Mouse (Mus musculus): ENCODE results near the gene Lin7a. TPM values are rescaled to one million over a fixed set of nuclear protein-coding genes. Genes with fewer than 3 reads are reported as not detected.

Gene Lin7a
- polyA plus RNA-seq, 1 experiment from 2014 or later = 37.0 TPM

DNA sequence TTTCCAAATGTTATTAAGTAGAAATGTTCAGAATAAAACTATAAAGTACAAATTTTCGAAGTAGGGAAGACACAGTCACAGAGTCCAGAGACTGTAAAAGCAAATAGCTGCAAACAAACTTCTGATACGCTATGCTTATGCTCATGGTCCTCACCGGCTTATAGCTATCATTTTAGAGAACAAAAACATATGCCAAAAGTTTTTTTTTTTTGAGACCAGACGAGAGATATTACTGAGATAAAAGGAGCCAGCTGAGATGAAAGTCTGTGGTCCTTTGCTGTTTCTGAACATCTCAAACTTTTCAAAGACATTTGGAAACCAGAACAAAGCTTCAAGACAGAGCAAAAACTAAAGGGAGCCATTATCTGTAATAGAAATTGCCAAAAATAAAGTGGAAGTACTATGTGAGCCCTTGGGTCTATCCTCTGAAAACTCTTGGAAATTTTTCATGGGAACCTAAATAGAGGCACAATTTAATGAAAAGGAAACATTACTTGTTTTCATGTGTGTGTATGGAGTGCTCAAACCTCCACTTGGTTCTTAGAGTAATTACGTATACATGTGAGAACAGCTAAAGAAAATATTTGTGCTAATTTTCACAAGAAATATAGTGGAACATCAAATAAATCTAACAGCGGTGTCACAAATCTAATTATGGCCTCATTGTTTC, 24.4 kb upstream of the Lin7a start:
- Histone ChIP-seq H3K4me2 (ENCODE audit: low read length) (no peak overlapping the region), H3K4me1 (ENCODE audit: control insufficient read depth, insufficient read depth, low read length) (no peaks in the 10 kb centered on the region), H3K4me3 (replicated peaks; ENCODE audit: low read depth, low read length) (no peak overlapping the region), H3K9ac (replicated peaks; ENCODE audit: low read length) (no peak overlapping the region), H3K36me3 (ENCODE audit: control insufficient read depth, insufficient read depth, low read length) (no peaks in the 10 kb centered on the region), H3K27me3 (ENCODE audit: control insufficient read depth, insufficient read depth, low read length) (no peaks in the 10 kb centered on the region), H3K9me3 (ENCODE audit: control insufficient read depth, low read length) (no peaks in the 10 kb centered on the region), H3K27ac (replicated peaks; ENCODE audit: low read depth, low read length) (no peak overlapping the region)
- DNase-seq = no peak
- WGBS = 88% methylated on average over 6 of the region's 6 CpGs
- ATAC-seq (ENCODE audit: low FRiP score, low TSS enrichment) = no peak

DNA sequence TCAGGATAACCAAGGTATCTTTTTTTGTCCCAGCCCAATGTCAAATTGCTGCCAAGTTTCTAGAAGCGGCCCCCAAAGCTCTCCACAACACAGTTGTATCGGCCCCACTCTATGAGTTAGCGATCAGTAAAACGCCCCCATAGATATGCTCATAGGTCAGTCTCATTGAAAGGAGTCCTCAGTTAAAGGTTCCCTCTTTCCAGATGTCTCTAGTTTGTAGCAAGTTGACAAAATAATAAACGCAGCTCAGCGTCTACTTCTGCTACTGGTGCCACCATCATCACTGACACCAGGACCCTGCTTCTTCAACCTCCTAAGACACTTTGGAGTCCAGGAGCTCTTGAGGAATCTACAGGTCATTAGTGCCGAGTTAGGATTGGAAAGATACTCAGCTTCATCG, 23.0 kb upstream of the Lin7a start:
- ATAC-seq (ENCODE audit: low FRiP score, low TSS enrichment) (no peak), DNase-seq (no peak)
- Histone ChIP-seq H3K4me2 (ENCODE audit: low read length) (no peak overlapping the region), H3K36me3 (ENCODE audit: control insufficient read depth, insufficient read depth, low read length) (no peaks in the 10 kb centered on the region), H3K27me3 (ENCODE audit: control insufficient read depth, insufficient read depth, low read length) (no peaks in the 10 kb centered on the region), H3K9ac (replicated peaks; ENCODE audit: low read length) (no peak overlapping the region), H3K9me3 (ENCODE audit: control insufficient read depth, low read length) (no peaks in the 10 kb centered on the region), H3K4me1 (ENCODE audit: control insufficient read depth, insufficient read depth, low read length) (no peaks in the 10 kb centered on the region), H3K27ac (replicated peaks; ENCODE audit: low read depth, low read length) (no peak overlapping the region), H3K4me3 (replicated peaks; ENCODE audit: low read depth, low read length) (no peak overlapping the region)
- WGBS = 94% methylated on average over 8 of the region's 8 CpGs

DNA sequence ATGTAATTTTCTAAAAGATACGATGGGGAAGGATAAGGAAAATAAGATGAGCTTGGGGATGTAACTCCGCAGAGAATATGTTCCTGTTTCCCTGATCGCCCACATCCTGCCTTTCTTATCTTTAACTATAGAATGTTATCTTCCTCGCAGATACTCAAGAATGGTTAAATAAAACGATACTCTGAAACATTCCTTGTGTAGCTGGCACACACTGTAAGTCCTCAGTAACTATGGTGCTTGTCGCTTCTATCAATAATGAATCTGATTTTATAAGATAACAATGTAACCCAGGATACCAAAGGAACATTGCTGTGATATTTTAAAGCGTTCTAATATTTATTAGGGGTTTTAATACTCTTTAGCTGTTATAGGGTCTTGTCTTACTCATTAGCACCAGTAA, 22.4 kb upstream of the Lin7a start:
- Histone ChIP-seq H3K27ac (replicated peaks; ENCODE audit: low read depth, low read length) (no peak overlapping the region), H3K4me2 (ENCODE audit: low read length) (no peak overlapping the region), H3K9me3 (ENCODE audit: control insufficient read depth, low read length) (no peaks in the 10 kb centered on the region), H3K27me3 (ENCODE audit: control insufficient read depth, insufficient read depth, low read length) (no peaks in the 10 kb centered on the region), H3K36me3 (ENCODE audit: control insufficient read depth, insufficient read depth, low read length) (no peaks in the 10 kb centered on the region), H3K4me3 (replicated peaks; ENCODE audit: low read depth, low read length) (no peak overlapping the region), H3K9ac (replicated peaks; ENCODE audit: low read length) (no peak overlapping the region), H3K4me1 (ENCODE audit: control insufficient read depth, insufficient read depth, low read length) (no peaks in the 10 kb centered on the region)
- no peak for DNase-seq
- ATAC-seq (ENCODE audit: low FRiP score, low TSS enrichment) = no peak
- WGBS = 94% methylated on average over 7 of the region's 7 CpGs

DNA sequence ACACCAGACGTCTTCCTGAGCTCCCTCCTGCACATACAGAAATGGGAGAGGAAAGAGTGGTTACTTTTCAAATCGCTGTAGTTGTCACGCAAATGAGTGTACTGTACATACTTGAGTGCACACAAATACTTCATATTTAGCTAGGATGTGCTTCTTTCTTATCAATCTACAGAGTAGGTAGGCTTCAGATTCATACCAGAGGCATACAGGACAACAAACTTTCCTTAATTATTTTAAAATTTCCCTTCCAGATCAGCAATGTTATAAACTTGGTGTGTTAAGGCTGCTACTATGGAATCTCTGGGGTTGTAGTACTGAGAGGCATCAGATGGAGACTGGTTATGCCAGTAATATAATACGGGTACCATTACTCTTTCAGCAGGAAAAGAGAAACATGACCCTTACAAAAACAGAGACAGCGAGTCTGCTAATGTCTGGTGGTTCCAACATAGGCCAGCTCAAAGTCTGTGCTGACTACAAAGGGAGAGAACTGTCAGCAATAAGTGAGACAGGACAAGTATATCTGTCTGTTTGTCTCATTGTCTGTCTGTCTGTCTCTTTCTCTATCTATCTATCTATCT, 21.8 kb upstream of the Lin7a start:
- Histone ChIP-seq H3K27me3 (ENCODE audit: control insufficient read depth, insufficient read depth, low read length) (no peaks in the 10 kb centered on the region), H3K4me1 (ENCODE audit: control insufficient read depth, insufficient read depth, low read length) (no peaks in the 10 kb centered on the region), H3K9ac (replicated peaks; ENCODE audit: low read length) (no peak overlapping the region), H3K4me2 (ENCODE audit: low read length) (no peak overlapping the region), H3K27ac (replicated peaks; ENCODE audit: low read depth, low read length) (no peak overlapping the region), H3K36me3 (ENCODE audit: control insufficient read depth, insufficient read depth, low read length) (no peaks in the 10 kb centered on the region), H3K4me3 (replicated peaks; ENCODE audit: low read depth, low read length) (no peak overlapping the region), H3K9me3 (ENCODE audit: control insufficient read depth, low read length) (no peaks in the 10 kb centered on the region)
- 86% methylated on average over 5 of the region's 5 CpGs for WGBS
- ATAC-seq (ENCODE audit: low FRiP score, low TSS enrichment) = no peak
- DNase-seq = no peak

DNA sequence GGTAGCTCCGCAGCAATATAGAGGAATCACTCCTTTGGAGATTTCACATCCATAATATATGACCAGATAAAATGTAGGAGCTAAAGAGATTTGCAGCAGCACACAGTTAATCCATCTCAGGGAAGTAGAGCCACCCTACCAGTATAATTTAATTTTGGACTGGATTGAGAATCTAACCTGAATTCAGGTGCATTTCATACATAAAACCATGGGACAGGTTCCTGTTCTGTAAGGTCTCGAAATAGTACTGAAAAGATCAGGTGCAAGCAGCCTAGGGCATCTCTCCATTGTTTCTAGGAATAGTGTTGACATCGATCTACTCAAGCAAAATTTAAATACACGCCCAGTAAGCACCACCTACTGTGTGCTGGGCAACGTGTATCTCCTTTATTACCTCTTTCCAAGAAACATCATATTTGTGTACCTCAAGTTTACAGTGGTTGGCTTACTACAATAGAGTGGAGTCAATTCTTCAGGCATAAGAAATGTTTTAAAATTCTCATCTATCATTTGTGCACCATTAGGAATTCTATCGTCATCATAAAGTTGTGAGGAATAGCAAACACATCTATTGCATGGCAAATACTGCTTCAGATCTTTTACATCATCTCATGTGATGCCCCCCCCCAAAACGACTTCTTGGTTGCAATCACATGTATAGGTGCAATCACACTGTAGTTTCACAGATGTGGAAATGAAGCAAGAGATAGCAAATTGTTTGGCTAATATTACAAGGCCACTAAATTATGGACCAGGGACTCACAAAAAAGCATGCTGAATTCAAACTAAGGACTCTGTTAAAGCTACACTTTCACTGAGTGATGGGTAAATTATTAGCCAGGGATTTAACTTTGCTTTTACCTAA, 20.9 kb upstream of the Lin7a start:
- no peak for ATAC-seq (ENCODE audit: low FRiP score, low TSS enrichment)
- Histone ChIP-seq H3K27me3 (ENCODE audit: control insufficient read depth, insufficient read depth, low read length) (no peaks in the 10 kb centered on the region), H3K9ac (replicated peaks; ENCODE audit: low read length) (no peak overlapping the region), H3K9me3 (ENCODE audit: control insufficient read depth, low read length) (no peaks in the 10 kb centered on the region), H3K27ac (replicated peaks; ENCODE audit: low read depth, low read length) (no peak overlapping the region), H3K4me1 (ENCODE audit: control insufficient read depth, insufficient read depth, low read length) (no peaks in the 10 kb centered on the region), H3K36me3 (ENCODE audit: control insufficient read depth, insufficient read depth, low read length) (no peaks in the 10 kb centered on the region), H3K4me3 (replicated peaks; ENCODE audit: low read depth, low read length) (no peak overlapping the region), H3K4me2 (ENCODE audit: low read length) (no peak overlapping the region)
- DNase-seq = no peak
- WGBS = 82% methylated on average over 7 of the region's 7 CpGs

DNA sequence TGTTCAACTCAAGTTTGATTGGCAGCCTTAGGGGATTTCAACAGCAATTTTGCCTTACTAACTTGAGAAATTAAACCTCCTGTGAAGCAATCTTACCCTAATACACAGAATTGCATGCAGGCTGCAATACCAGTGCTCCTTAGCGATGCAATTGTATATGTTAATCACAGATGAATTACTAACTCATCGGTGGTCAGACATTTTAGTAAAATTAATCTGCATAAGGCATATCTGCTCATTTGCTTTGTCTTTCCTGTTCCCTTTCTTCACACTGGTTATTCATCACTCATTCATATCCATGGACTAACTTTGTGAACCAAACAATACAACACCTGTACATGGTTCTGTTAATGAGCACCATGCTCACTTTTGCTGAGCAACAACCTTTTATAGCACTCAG, 20.2 kb upstream of the Lin7a start:
- ATAC-seq (ENCODE audit: low FRiP score, low TSS enrichment) (no peak), DNase-seq (no peak)
- Histone ChIP-seq H3K4me3 (replicated peaks; ENCODE audit: low read depth, low read length) (no peak overlapping the region), H3K4me2 (ENCODE audit: low read length) (no peak overlapping the region), H3K27ac (replicated peaks; ENCODE audit: low read depth, low read length) (no peak overlapping the region), H3K27me3 (ENCODE audit: control insufficient read depth, insufficient read depth, low read length) (no peaks in the 10 kb centered on the region), H3K9ac (replicated peaks; ENCODE audit: low read length) (no peak overlapping the region), H3K9me3 (ENCODE audit: control insufficient read depth, low read length) (no peaks in the 10 kb centered on the region), H3K36me3 (ENCODE audit: control insufficient read depth, insufficient read depth, low read length) (no peaks in the 10 kb centered on the region), H3K4me1 (ENCODE audit: control insufficient read depth, insufficient read depth, low read length) (no peaks in the 10 kb centered on the region)
- WGBS = 91% methylated on average over 2 of the region's 2 CpGs

DNA sequence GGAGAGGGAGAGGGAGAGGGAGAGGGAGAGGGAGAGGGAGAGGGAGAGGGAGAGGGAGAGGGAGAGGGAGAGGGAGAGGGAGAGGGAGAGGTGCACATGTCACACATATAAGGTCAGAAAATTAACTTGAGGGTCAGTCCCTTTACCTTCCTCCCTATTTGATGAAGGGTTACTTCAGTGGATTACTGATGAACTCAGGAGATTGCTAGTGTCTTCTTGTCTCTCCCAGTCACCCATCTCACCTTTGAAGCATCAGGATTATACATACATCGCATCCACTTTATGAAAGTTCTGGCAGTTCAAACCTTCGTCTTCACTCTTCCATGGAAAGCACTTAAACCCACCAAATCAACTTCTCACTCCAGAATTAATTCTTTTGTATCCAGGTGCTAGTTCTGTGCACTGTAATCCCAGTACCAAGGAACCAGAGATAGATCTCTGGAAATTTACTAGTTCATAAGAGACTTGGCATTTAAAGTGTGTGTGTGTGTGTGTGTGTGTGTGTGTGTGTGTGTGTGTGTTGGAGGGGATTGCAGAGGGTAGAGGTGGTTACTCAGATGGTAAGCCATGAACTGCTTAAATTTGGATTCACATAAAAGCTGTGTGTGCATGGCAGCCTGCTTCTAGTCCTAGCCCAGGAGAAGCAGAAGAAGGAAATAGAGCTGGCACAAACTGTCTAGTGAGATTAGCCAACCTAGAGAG, 19.5 kb upstream of the Lin7a start:
- no peak overlapping the region for H3K9ac ChIP-seq (replicated peaks; ENCODE audit: low read length)
- no peak overlapping the region for H3K4me2 ChIP-seq (ENCODE audit: low read length)
- WGBS = 88% methylated on average over 2 of the region's 2 CpGs
- no peak for DNase-seq
- no peak overlapping the region for H3K27ac ChIP-seq (replicated peaks; ENCODE audit: low read depth, low read length)
- H3K9me3 ChIP-seq (ENCODE audit: control insufficient read depth, low read length) = no peaks in the 10 kb centered on the region
- ATAC-seq (ENCODE audit: low FRiP score, low TSS enrichment) = no peak
- H3K4me1 ChIP-seq (ENCODE audit: control insufficient read depth, insufficient read depth, low read length) = no peaks in the 10 kb centered on the region
- no peaks in the 10 kb centered on the region for H3K27me3 ChIP-seq (ENCODE audit: control insufficient read depth, insufficient read depth, low read length)
- H3K4me3 ChIP-seq (replicated peaks; ENCODE audit: low read depth, low read length) = no peak overlapping the region
- no peaks in the 10 kb centered on the region for H3K36me3 ChIP-seq (ENCODE audit: control insufficient read depth, insufficient read depth, low read length)

DNA sequence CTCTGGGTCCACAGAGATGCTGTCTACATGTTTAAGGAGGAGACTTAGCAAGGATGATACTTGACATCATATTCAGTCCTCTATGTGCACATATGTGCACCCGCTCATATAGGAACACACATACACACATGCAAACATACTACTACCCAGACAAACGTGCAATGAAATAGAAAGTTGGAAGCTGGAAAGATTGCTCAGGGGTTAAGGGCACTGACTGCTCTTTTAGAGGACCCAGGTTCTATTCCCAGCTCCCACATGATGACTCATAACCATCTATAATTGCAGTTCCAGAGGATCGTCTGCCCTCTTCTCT, 19.0 kb upstream of the Lin7a start:
- 89% methylated on average over 3 of the region's 3 CpGs for WGBS
- Histone ChIP-seq H3K4me3 (replicated peaks; ENCODE audit: low read depth, low read length) (no peak overlapping the region), H3K27ac (replicated peaks; ENCODE audit: low read depth, low read length) (no peak overlapping the region), H3K9ac (replicated peaks; ENCODE audit: low read length) (no peak overlapping the region), H3K36me3 (ENCODE audit: control insufficient read depth, insufficient read depth, low read length) (no peaks in the 10 kb centered on the region), H3K4me1 (ENCODE audit: control insufficient read depth, insufficient read depth, low read length) (no peaks in the 10 kb centered on the region), H3K27me3 (ENCODE audit: control insufficient read depth, insufficient read depth, low read length) (no peaks in the 10 kb centered on the region), H3K9me3 (ENCODE audit: control insufficient read depth, low read length) (no peaks in the 10 kb centered on the region), H3K4me2 (ENCODE audit: low read length) (no peak overlapping the region)
- DNase-seq (no peak), ATAC-seq (ENCODE audit: low FRiP score, low TSS enrichment) (no peak)
